Mouse (Mus musculus) liver, postnatal 0 days (tissue): ENCODE measurements around the gene Galnt12.

Experiments used
- CTCF ChIP-seq: sonication (generic); IDR thresholded peaks from 2 replicates; pipeline ENCODE4 v1.5.1; 2016; ENCODE audit warnings: antibody characterized with exemption, low read depth
- EP300 ChIP-seq: IDR thresholded peaks from 2 replicates; pipeline ENCODE4 v1.6.1; 2016; ENCODE audit warnings: antibody characterized with exemption, low read depth, mild to moderate bottlenecking

DNA sequence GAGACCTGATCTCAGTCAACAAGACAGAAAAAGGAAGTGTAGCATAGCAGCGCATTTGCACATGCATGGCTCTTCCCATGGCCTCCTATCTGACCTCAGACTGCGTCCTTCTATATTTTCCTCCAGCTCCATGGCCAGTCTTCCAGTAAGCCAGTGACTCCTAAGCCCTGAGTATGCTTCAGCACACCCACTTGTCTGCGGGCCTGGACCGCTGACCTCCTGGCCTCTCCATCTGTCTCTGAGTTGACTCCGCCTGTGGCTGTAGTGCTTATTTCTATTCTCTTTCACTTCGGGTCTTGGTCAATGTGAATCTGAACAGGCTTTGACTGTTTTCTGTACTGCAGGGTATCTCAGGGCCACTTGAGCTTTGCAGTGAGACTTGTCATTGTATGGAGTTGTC, 52.1 kb downstream of the Galnt12 start:
- TF ChIP-seq CTCF (no peak), EP300 (no peak)
